Mouse (Mus musculus) stomach, postnatal 0 days (tissue): ENCODE data around the gene Hist2h2ac. TPM values are rescaled to one million over a fixed set of nuclear protein-coding genes. Genes with fewer than 3 reads are reported as not detected.

Experiments used
- ATAC-seq: fragments of 200-750 bp; cut with Nextera tagmentation; 2 replicates; pipeline ENCODE4 v1.8.0; 2017; ENCODE audit not compliant: low FRiP score, low TSS enrichment
- DNase-seq: peaks from one replicate; pipeline ENCODE4 v3.0.0-alpha.2; 2016; ENCODE audit warnings: low spot score
- H3K27ac ChIP-seq: fragments of 300-500 bp; sonication (generic); replicated peaks from 2 replicates; pipeline ENCODE4 v1.5.1; 2014; ENCODE audit warnings: mild to moderate bottlenecking, control low read depth
- H3K27me3 ChIP-seq: fragments of 300-500 bp; sonication (generic); 2 replicates; pipeline ENCODE4 v1.6.1; 2014; ENCODE audit warnings: low read length; ENCODE audit not compliant: control insufficient read depth, insufficient read depth
- H3K36me3 ChIP-seq: fragments of 300-500 bp; sonication (generic); 2 replicates; pipeline ENCODE4 v1.6.1; 2014; ENCODE audit warnings: low read length, mixed read lengths; ENCODE audit not compliant: control insufficient read depth, insufficient read depth
- H3K4me1 ChIP-seq: fragments of 300-500 bp; sonication (generic); replicated peaks from 2 replicates; pipeline ENCODE4 v1.6.1; 2014; ENCODE audit warnings: antibody characterized with exemption; ENCODE audit not compliant: control insufficient read depth, insufficient read depth
- H3K4me2 ChIP-seq: fragments of 300-500 bp; sonication (generic); replicated peaks from 2 replicates; pipeline ENCODE4 v1.6.1; 2014; ENCODE audit warnings: low read depth, mild to moderate bottlenecking, control low read depth, moderate library complexity
- H3K4me3 ChIP-seq: fragments of 300-500 bp; sonication (generic); 2 replicates; pipeline ENCODE4 v1.5.1; 2014; ENCODE audit warnings: low read depth, low read length, control low read depth
- H3K9ac ChIP-seq: fragments of 300-500 bp; sonication (generic); 2 replicates; pipeline ENCODE4 v1.6.1; 2014; ENCODE audit warnings: mild to moderate bottlenecking, low read length, control low read depth, mixed read lengths
- H3K9me3 ChIP-seq: fragments of 300-500 bp; sonication (generic); 2 replicates; pipeline ENCODE4 v1.6.1; 2016; ENCODE audit warnings: low read length; ENCODE audit not compliant: control insufficient read depth
- CTCF ChIP-seq: IDR thresholded peaks from 2 replicates; pipeline ENCODE4 v1.5.1; 2016; ENCODE audit warnings: antibody characterized with exemption, low read depth, mild to moderate bottlenecking, moderate library complexity
- EP300 ChIP-seq: optimal IDR thresholded peaks from 2 replicates; pipeline ENCODE3; 2016; ENCODE audit warnings: antibody characterized with exemption
- WGBS: fragments of 180-500 bp; shearing (Covaris S2); extraction: QIAGEN DNeasy Blood & Tissue Kit; methylation state at CpG from one replicate; pipeline ENCODE4 v1.1.7; 2014; 5-methylcytosine and 5-hydroxymethylcytosine counted together
- microRNA-seq: library from miRNA; unstranded; fragments of <30 nt; microRNA quantifications from one replicate; pipeline ENCODE4, GENCODE M21; 2016
- polyA plus RNA-seq: library from polyadenylated mRNA; unstranded; fragments of >200 nt; fragmentation: Nextera tagmentation; extraction: Ambion mirVana; gene quantifications from 2 replicates; pipeline ENCODE4 v1.2.1, GENCODE M21; 2015

Gene Hist2h2ac
- polyA plus RNA-seq, 1 experiment from 2014 or later: 6.2 TPM

DNA sequence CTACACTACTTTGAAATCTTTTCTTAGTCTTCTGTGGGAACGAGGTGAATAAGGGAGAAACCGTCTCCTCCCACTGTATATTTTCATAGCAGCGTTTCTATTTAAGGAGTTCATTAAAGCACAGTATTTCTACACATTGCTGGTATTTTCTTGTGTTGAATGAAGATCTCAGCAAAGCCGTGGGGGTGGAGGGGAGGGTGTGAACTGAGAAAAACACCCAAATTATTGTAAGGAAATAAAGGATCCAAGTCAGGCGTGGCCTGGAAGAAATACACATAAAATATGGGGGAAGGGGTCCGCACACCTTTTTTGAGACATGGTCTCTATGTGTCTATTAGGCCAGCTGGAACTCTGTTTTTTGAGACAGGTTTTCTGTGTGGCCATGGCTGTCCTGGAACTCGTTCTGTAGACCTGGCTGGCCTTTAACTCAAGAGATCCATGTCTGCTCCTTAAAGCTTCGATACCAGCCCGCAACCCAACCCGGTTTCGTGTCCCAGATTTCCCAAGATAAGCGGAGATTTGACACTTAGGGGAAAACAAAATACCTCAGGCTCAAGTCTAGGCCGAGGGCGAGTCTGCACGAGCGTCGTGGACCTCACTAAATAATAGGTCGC lies 49.0 kb downstream of the Hist2h2ac start:
- 0 out of 2 replicates have a peak, but pooled peaks cover 4% of the 10 kb centered on the region for H3K36me3 ChIP-seq
- peak overlapping the region; percentile 86 for H3K9ac ChIP-seq
- H3K4me2 ChIP-seq: peak overlapping the region; percentile 84
- H3K4me3 ChIP-seq: peak overlapping the region; percentile 88
- no peaks in the 10 kb centered on the region for H3K9me3 ChIP-seq
- DNase-seq: no peak
- no peak for TF ChIP-seq CTCF
- TF ChIP-seq EP300: no peak
- ATAC-seq: peak; percentile 8; the same call in 1 of the 2 replicates
- 0 out of 2 replicates have a peak, but pooled peaks cover 3% of the 10 kb centered on the region for H3K4me1 ChIP-seq
- peak overlapping the region; percentile 99 for H3K27ac ChIP-seq
- WGBS: 10% methylated on average over 18 of the region's 18 CpGs
- no peaks in the 10 kb centered on the region for H3K27me3 ChIP-seq

- H3K36me3 ChIP-seq: 0 out of 2 replicates have a peak, but pooled peaks cover 4% of the 10 kb centered on the region
- WGBS: 51% methylated on average over 10 of the region's 10 CpGs
Observed at GRCm38 (mm10) chr3:96170976-96171545, 49.6 kb downstream of the Hist2h2ac start.

More at GRCm38 (mm10) chr3:96170976-96171545, 49.6 kb downstream of the Hist2h2ac start:
- TF ChIP-seq CTCF: no peak
- TF ChIP-seq EP300: no peak
- Histone ChIP-seq H3K27me3 (no peaks in the 10 kb centered on the region), H3K27ac (peak overlapping the region; percentile 99), H3K4me2 (peak overlapping the region; percentile 84), H3K4me1 (0 out of 2 replicates have a peak, but pooled peaks cover 3% of the 10 kb centered on the region), H3K4me3 (peak overlapping the region; percentile 88; the same call in 1 of the 2 replicates), H3K9me3 (no peaks in the 10 kb centered on the region), H3K9ac (no peak overlapping the region; the same call in 1 of the 2 replicates)
- no peak for DNase-seq
- no peak for ATAC-seq

Small RNA genes lying within 50 kb of the gene (microRNA-seq; reads per million reads assigned to microRNA genes)
- gene Gm44492 (not detected), gene Gm47311 (not detected), gene Gm47313 (not detected)

Other genes starting within 250 kb of the Hist2h2ac start
- gene Plekho1, start 224.9 kb downstream of the Hist2h2ac start, polyA plus RNA-seq: 26.1 and 30.6 TPM in 2 replicates
- 28.0 and 32.1 TPM in 2 replicates for gene Vps45, start 162.4 kb downstream of the Hist2h2ac start, polyA plus RNA-seq
- gene Otud7b, start 116.4 kb downstream of the Hist2h2ac start, polyA plus RNA-seq: 12.3 and 14.5 TPM in 2 replicates
- 8.2 and 10.2 TPM in 2 replicates for gene Mtmr11, start 58.9 kb downstream of the Hist2h2ac start, polyA plus RNA-seq
- 70.1 and 72.8 TPM in 2 replicates for gene Sf3b4, start 48.5 kb downstream of the Hist2h2ac start, polyA plus RNA-seq
- gene Sv2a, start 39.7 kb downstream of the Hist2h2ac start, polyA plus RNA-seq: 2.9 and 4.2 TPM in 2 replicates
- gene Bola1, start 1.2 kb downstream of the Hist2h2ac start, polyA plus RNA-seq: 53.6 and 55.1 TPM in 2 replicates
- 0.68 TPM in 1 of 2 replicates, not detected in the other for gene Hist2h2ab, start 1.0 kb downstream of the Hist2h2ac start, polyA plus RNA-seq
- 3.2 and 3.4 TPM in 2 replicates for gene Hist2h2be, start 239 bp upstream of the Hist2h2ac start, polyA plus RNA-seq
- 1.2 and 2.8 TPM in 2 replicates for gene Hist2h3c2, start 18.2 kb upstream of the Hist2h2ac start, polyA plus RNA-seq
- 218 and 246 TPM in 2 replicates for gene Hist2h2aa2, start 19.4 kb upstream of the Hist2h2ac start, polyA plus RNA-seq
- gene Hist2h2aa1, start 24.6 kb upstream of the Hist2h2ac start, polyA plus RNA-seq: 81.4 and 98.7 TPM in 2 replicates
- 0.44 and 1.2 TPM in 2 replicates for gene Hist2h3c1, start 25.8 kb upstream of the Hist2h2ac start, polyA plus RNA-seq
- gene Hist2h4, start 42.4 kb upstream of the Hist2h2ac start, polyA plus RNA-seq: 5.4 and 9.8 TPM in 2 replicates
- 16.4 and 34.4 TPM in 2 replicates for gene Hist2h3b, start 47.8 kb upstream of the Hist2h2ac start, polyA plus RNA-seq
- 3.8 and 5.5 TPM in 2 replicates for gene Hist2h2bb, start 48.9 kb upstream of the Hist2h2ac start, polyA plus RNA-seq
- gene Fcgr1, start 73.1 kb upstream of the Hist2h2ac start, polyA plus RNA-seq: 2.5 and 3.8 TPM in 2 replicates
- gene BC107364, start 231.4 kb upstream of the Hist2h2ac start, polyA plus RNA-seq: 0.18 and 0.36 TPM in 2 replicates